Mouse (Mus musculus) activated CD4-positive, CD25-positive, alpha-beta regulatory T cell, adult 4 months (primary cell): Measurements from ENCODE around the gene Mink1. TPM values are rescaled to one million over a fixed set of nuclear protein-coding genes. Genes with fewer than 3 reads are reported as not detected.
"Not testable (repeated sequence)": the region's sequence is repeated elsewhere in the genome, so short reads cannot be mapped to it uniquely, and the experiment has no call there.

ENCODE experiments used
- ATAC-seq: one replicate; pipeline ENCODE4 v1.8.0; 2017
- polyA plus RNA-seq, 2 experiments: library from polyadenylated mRNA; unstranded; fragments of 100-300 nt; shearing (Covaris generic); gene quantifications; one replicate each; pipeline ENCODE4 v1.2.1; 2017

Mink1 gene
- polyA plus RNA-seq, 2 experiments from 2014 or later, result 6.7 to 8.8 TPM

DNA sequence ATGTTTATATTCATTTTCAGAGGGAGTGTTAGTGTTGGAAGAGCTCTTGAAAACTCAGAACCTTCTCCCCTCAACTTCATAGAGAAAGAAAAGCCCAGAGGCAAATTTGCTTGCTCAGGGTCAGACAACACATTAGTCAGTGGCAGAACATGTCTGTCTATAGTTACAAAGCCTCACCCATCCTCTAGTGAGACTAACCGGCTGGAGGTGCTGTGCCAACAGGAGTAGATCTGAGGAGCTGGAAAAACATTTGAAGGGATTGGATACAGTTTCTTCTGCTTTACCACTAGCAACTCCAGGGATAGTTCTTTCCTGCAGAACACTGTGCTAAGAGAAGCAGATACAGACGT is 769 bp upstream of the Mink1 start:
- ATAC-seq, result no peak

GRCm38 (mm10) chr11:70562995-70563469 is 351 bp downstream of the Mink1 start:
- ATAC-seq, result no peak

- peak; percentile 30 for ATAC-seq
These were observed 992 bp downstream of the Mink1 start for GRCm38 (mm10) chr11:70563470-70564275.

GRCm38 (mm10) chr11:70564276-70564873 is 1.7 kb downstream of the Mink1 start:
- no peak for ATAC-seq

GRCm38 (mm10) chr11:70566586-70566985 is 3.9 kb downstream of the Mink1 start:
- no peak for ATAC-seq

DNA sequence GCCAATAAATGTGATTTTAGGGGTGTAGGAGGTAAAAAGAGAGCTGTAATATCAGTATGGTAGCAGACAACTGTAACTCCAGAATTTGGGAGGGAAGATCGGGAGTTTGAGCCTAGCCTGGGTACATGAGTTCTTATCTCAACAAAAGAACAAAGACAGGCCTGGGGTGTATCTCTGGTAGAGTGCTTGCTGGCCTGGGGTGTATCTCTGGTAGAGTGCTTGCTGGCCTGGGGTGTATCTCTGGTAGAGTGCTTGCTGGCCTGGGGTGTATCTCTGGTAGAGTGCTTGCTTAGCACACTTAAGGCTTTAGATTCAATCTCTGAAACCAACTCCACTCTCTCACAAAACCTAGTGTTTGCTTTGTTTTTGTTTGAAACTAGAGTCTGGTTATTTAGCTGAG is 7.9 kb downstream of the Mink1 start:
- not testable (repeated sequence) for ATAC-seq

- no peak for ATAC-seq
These were observed 9.0 kb downstream of the Mink1 start for GRCm38 (mm10) chr11:70571641-70572040.

GRCm38 (mm10) chr11:70572348-70572902 is 9.7 kb downstream of the Mink1 start:
- no peak for ATAC-seq

GRCm38 (mm10) chr11:70573872-70574271 is 11.2 kb downstream of the Mink1 start:
- no peak for ATAC-seq

- ATAC-seq, result no peak
These were observed 14.5 kb downstream of the Mink1 start for GRCm38 (mm10) chr11:70577201-70577600.

DNA sequence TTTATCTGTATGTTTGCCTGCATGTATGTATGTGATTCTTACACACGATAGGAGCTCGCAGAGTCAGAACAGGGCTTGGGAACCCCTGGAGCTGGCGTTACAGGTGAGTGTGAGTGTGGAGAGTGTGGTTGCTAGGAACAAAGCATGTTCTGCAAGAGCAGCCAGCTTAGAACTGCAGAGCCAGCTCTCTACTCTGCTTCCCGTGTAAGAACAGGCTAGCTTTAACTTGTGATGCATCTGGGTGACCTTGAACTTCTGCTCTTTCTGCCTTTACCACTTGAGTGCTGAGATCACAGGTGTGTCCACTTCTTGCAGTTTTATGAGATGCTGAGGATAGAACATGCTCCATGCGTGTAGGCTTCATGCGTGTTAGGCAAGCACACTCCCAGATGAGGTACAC is 16.3 kb downstream of the Mink1 start:
- ATAC-seq, result no peak

GRCm38 (mm10) chr11:70579710-70580357 is 17.2 kb downstream of the Mink1 start:
- peak; percentile 29 for ATAC-seq

DNA sequence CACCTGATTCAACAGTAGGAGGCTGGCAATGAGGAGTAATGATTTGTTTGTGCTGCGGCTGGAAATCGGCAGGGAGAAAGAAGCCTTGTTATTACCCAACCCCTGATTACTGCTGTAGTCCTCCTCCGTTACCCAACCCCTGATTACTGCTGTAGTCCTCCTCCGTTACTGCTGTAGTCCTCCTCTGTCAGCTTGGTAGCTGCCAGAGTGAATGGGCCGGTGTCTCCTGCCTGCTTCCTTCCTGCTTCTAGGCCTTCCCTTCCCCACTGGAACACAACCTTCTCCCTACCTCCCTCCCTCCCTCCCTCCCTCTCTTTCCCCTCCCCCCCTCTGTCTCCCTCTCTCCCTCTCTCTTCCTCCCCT is 17.7 kb downstream of the Mink1 start:
- no peak for ATAC-seq

- peak; percentile 88 for ATAC-seq
These were observed 18.2 kb downstream of the Mink1 start for GRCm38 (mm10) chr11:70580921-70581320.

GRCm38 (mm10) chr11:70582196-70582595 is 19.5 kb downstream of the Mink1 start:
- ATAC-seq, result no peak

- ATAC-seq, result no peak
These were observed 20.5 kb downstream of the Mink1 start for GRCm38 (mm10) chr11:70583022-70583714.

GRCm38 (mm10) chr11:70583775-70584174 is 21.1 kb downstream of the Mink1 start:
- ATAC-seq, result no peak

DNA sequence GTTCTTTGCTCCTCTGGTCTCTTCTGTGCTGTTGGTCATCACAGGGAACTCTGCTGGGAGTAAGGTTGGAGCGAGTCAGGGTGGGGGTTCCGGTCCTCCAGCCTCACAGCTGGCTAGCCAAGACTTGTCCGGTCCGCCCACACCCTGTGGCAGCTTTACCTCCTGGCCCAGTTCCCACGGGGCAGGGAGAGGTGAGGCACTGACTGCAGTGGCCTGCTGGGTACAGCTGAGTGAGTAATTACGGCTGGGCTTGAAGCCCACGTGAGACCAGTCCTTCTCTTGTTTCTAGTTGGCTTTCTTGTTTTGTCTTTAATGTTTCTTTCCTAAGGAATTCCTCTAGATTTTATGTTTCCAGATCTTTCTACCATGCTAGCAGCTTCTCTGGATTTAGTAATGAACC is 22.8 kb downstream of the Mink1 start:
- ATAC-seq, result no peak

GRCm38 (mm10) chr11:70586261-70586660 is 23.6 kb downstream of the Mink1 start:
- ATAC-seq, result no peak

DNA sequence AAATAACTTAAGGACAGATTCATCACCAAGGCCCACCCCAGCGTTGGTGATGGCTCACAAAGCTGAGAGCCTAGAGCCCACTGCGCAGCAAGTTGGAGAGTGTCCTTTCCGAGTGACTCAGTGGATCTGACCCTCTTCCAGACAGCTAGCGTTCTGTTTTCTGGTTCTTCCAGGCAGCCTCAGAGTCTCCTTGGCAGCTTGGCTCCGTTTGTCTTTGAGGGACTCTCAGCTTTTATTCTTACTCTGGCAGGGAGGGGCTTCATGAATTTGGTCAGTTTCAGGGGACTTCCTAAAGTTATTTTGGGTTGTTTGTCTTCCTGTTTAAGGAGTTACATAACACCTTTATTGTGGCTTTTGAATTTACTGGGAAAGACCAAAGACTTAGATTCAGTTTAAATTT is 24.3 kb downstream of the Mink1 start:
- ATAC-seq, result no peak

- ATAC-seq, result no peak
These were observed 29.1 kb downstream of the Mink1 start for GRCm38 (mm10) chr11:70591733-70592132.

DNA sequence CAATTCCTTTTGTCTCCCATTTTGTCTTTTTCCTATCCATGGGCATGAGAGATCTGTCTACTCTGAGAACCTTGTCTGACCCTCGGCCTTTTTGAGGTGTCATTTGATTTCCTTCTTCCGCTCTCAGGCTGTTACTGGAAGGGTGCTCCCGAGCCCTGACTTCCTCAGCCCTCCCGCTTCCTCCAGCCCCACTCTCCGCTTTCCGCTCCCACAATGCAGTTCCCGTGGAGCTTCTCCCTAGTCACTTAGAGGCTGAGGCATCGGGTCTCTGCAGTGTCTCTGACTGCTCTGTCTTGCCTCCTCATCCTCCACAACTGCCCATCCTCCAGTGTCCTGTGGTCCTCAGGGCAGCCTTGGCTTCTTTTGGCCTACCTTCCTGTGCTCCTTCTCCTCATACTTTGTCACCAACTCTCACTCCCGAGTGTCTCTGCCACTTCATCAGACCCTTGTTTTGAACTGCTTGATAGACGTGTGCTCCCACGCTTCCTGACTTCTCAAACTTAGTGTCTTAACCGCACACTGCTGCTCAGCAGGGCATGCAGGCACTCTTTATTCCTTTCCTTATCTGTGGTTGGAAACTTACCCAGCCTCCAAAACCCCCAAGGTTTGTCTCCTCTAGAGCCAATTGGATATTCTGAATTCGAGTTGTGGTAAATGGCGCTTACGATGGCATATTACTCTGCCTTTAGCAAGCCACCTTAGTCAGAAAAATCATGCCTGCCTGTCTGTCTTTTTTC is 31.7 kb downstream of the Mink1 start:
- peak; percentile 63 for ATAC-seq
